Mouse (Mus musculus): ENCODE measurements around the gene Cnmd. TPM values are rescaled to one million over a fixed set of nuclear protein-coding genes. Genes with fewer than 3 reads are reported as not detected.
A peak's percentile ranks its signal among the peaks of the same experiment; 100 is the strongest.

The Cnmd gene
- polyA plus RNA-seq, 1 experiment from 2014 or later, result 66.9 TPM

DNA sequence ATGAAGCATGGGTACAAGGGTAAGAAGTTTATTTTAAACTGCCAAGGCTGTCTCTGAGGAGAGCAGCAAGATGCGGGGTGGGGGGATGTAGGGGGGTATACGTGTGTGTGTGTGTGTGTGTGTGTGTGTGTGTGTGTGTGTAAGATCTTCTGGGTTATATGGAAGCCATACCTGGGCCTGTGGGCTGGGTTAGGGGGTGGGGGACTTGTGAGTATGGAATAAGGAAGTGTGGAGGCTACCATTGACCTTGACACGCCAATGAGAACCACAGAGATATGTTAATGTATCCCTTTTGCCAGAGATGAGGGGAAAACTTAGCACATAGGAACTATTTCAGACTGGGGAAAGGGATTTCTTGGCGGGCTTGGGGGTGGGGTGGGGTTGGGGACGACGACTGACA is 72.6 kb downstream of the Cnmd start:
- Histone ChIP-seq H3K4me1 (peaks cover 21% of the 10 kb centered on the region), H3K27ac (no peak overlapping the region), H3K4me2 (replicated peaks) (no peak overlapping the region), H3K4me3 (no peak overlapping the region), H3K9me3 (replicated peaks) (no peaks in the 10 kb centered on the region), H3K9ac (no peak overlapping the region), H3K36me3 (no peaks in the 10 kb centered on the region), H3K27me3 (no peaks in the 10 kb centered on the region)
- no peak for ATAC-seq (ENCODE audit: low FRiP score)
- 90% methylated on average over 6 of the region's 6 CpGs for WGBS

DNA sequence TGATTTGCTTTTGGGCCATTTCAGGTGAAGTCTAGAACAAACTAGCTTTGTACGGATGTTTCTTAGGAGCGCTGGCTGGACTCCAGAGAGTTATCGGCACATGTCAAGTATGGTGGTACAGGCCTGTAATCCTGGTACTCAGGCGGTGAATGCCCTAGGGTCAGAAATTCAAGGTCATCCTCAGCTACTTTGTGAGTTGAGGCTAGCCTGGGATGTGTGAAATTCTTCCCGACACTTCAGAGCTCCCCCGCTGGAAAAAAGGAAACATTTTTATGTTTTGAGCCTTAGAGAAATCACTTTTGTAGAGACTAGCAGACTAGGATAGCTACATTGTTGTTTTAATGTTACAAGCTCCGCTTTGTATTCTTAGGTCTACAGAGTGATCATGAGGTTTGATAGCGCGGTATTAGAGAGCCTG is 73.4 kb downstream of the Cnmd start:
- Histone ChIP-seq H3K4me1 (peaks cover 21% of the 10 kb centered on the region), H3K9ac (peak overlapping the region; percentile 75; the same call in 1 of the 2 replicates), H3K4me3 (peak overlapping the region; percentile 65), H3K4me2 (replicated peaks) (peak overlapping the region; percentile 85), H3K27ac (no peak overlapping the region), H3K36me3 (no peaks in the 10 kb centered on the region), H3K27me3 (no peaks in the 10 kb centered on the region), H3K9me3 (replicated peaks) (no peaks in the 10 kb centered on the region)
- 87% methylated on average over 9 of the region's 9 CpGs for WGBS
- ATAC-seq (ENCODE audit: low FRiP score), result no peak

DNA sequence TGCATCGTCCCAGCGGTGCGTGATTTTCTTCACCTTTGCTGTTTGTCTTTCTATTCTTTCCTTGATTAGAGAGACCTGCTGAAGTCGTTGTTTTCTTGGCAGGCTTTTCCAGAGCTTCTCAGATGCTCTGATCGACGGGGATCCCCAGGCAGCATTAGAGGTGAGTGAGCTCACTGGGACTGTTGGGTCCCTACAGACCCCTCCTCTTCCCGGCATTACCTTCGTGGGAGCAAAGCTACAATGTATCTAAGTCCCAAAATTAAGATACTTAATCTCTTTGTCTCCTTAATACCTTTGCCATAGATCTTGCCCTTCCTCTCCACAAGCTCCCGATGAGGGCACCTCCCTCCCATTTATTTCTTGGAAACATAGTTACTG is 74.1 kb downstream of the Cnmd start:
- 2% methylated on average over 9 of the region's 9 CpGs for WGBS
- Histone ChIP-seq H3K4me2 (replicated peaks) (peak overlapping the region; percentile 85), H3K4me3 (peak overlapping the region; percentile 65), H3K4me1 (peaks cover 21% of the 10 kb centered on the region), H3K9me3 (replicated peaks) (no peaks in the 10 kb centered on the region), H3K27me3 (no peaks in the 10 kb centered on the region), H3K36me3 (no peaks in the 10 kb centered on the region), H3K9ac (peak overlapping the region; percentile 75), H3K27ac (peak overlapping the region; percentile 95)
- ATAC-seq (ENCODE audit: low FRiP score), result peak; percentile 46

Other genes starting within 250 kb of the Cnmd start
- 22.6 and 23.1 TPM in 2 replicates for gene Kbtbd7, start 235.7 kb downstream of the Cnmd start, polyA plus RNA-seq (2016; fragmentation: Nextera tagmentation; extraction: Ambion mirVana)
- gene Kbtbd6, start 210.3 kb downstream of the Cnmd start, polyA plus RNA-seq (2016; fragmentation: Nextera tagmentation; extraction: Ambion mirVana), result 3.1 and 4.5 TPM in 2 replicates
- 9.6 and 10.3 TPM in 2 replicates for gene Elf1, start 181.0 kb downstream of the Cnmd start, polyA plus RNA-seq (2016; fragmentation: Nextera tagmentation; extraction: Ambion mirVana)
- gene Wbp4, start 180.7 kb downstream of the Cnmd start, polyA plus RNA-seq (2016; fragmentation: Nextera tagmentation; extraction: Ambion mirVana), result 51.1 and 53.2 TPM in 2 replicates
- gene Sugt1, start 74.5 kb downstream of the Cnmd start, polyA plus RNA-seq (2016; fragmentation: Nextera tagmentation; extraction: Ambion mirVana), result 128 and 133 TPM in 2 replicates
- gene Pcdh8, start 109.1 kb upstream of the Cnmd start, polyA plus RNA-seq (2016; fragmentation: Nextera tagmentation; extraction: Ambion mirVana), result 40.7 and 42.6 TPM in 2 replicates

Measured in hindbrain, embryonic 12.5 days (tissue).